Mouse (Mus musculus): ENCODE data around the gene Peli1.

Peli1 gene

GRCm38 (mm10) chr11:21091067-21091427 lies at the start of gene Peli1:
Gene Peli1 (plus strand): TSS chr11:21091291.
- peak; percentile 88 for DNase-seq (ENCODE audit: low spot score)

GRCm38 (mm10) chr11:21042590-21042989 lies 48.5 kb upstream of the Peli1 start:
- no peak for DNase-seq (ENCODE audit: low spot score)

- DNase-seq (ENCODE audit: low spot score) = no peak
These were observed 44.9 kb upstream of the Peli1 start for GRCm38 (mm10) chr11:21046188-21046587.

- no peak for DNase-seq (ENCODE audit: low spot score)
These were observed 43.2 kb upstream of the Peli1 start for GRCm38 (mm10) chr11:21047921-21048320.

- DNase-seq (ENCODE audit: low spot score) = no peak
These were observed 39.4 kb upstream of the Peli1 start for GRCm38 (mm10) chr11:21051716-21052115.

- DNase-seq (ENCODE audit: low spot score) = no peak
These were observed 36.5 kb upstream of the Peli1 start for GRCm38 (mm10) chr11:21054587-21054986.

GRCm38 (mm10) chr11:21056109-21056850 lies 34.8 kb upstream of the Peli1 start:
- DNase-seq (ENCODE audit: low spot score) = no peak

- DNase-seq (ENCODE audit: low spot score) = no peak
These were observed 33.3 kb upstream of the Peli1 start for GRCm38 (mm10) chr11:21057511-21058414.

GRCm38 (mm10) chr11:21058415-21058781 lies 32.7 kb upstream of the Peli1 start:
- no peak for DNase-seq (ENCODE audit: low spot score)

- no peak for DNase-seq (ENCODE audit: low spot score)
These were observed 30.6 kb upstream of the Peli1 start for GRCm38 (mm10) chr11:21060386-21061074.

GRCm38 (mm10) chr11:21061075-21061403 lies 30.1 kb upstream of the Peli1 start:
- no peak for DNase-seq (ENCODE audit: low spot score)

GRCm38 (mm10) chr11:21061431-21061830 lies 29.7 kb upstream of the Peli1 start:
- DNase-seq (ENCODE audit: low spot score) = no peak

- DNase-seq (ENCODE audit: low spot score) = no peak
These were observed 29.0 kb upstream of the Peli1 start for GRCm38 (mm10) chr11:21062071-21062470.

GRCm38 (mm10) chr11:21063271-21063670 lies 27.8 kb upstream of the Peli1 start:
- no peak for DNase-seq (ENCODE audit: low spot score)

- no peak for DNase-seq (ENCODE audit: low spot score)
These were observed 11.7 kb upstream of the Peli1 start for GRCm38 (mm10) chr11:21079400-21079799.

GRCm38 (mm10) chr11:21079851-21080362 lies 11.2 kb upstream of the Peli1 start:
- no peak for DNase-seq (ENCODE audit: low spot score)

GRCm38 (mm10) chr11:21081169-21081568 lies 9.9 kb upstream of the Peli1 start:
- DNase-seq (ENCODE audit: low spot score) = no peak

GRCm38 (mm10) chr11:21082711-21083110 lies 8.4 kb upstream of the Peli1 start:
- no peak for DNase-seq (ENCODE audit: low spot score)

- no peak for DNase-seq (ENCODE audit: low spot score)
These were observed 2.7 kb upstream of the Peli1 start for GRCm38 (mm10) chr11:21088356-21088755.

GRCm38 (mm10) chr11:21089571-21089970 lies 1.5 kb upstream of the Peli1 start:
- no peak for DNase-seq (ENCODE audit: low spot score)

- DNase-seq (ENCODE audit: low spot score) = peak; percentile 54
These were observed 626 bp downstream of the Peli1 start for GRCm38 (mm10) chr11:21091428-21092405.

All from spleen, adult 12 weeks (tissue).